Comparison of ENCODE assay signal across 8 mouse cellular contexts in the genomic region with DNA sequence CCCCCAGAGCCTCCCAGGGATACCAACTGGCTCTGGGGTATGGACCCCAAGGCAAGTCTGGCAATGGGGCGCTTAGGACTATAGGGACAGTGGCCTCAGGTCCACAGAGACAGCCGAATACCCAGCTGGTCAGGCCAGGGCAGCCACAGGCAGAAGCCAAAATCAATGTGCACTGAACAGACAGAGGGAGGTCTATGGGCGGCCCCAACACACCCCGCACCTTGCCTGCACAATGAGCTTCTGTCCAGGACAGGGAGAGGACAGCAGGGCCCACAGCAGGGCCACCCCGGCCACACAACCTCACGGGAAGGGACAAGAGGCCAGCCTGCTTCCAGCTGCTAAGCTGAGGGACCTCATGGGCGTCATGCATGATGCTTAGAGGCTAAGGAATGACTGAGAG. TPM values are rescaled to one million over a fixed set of nuclear protein-coding genes. Genes with fewer than 3 reads are reported as not detected.
A peak's percentile ranks its signal among the peaks of the same experiment; 100 is the strongest.
DNase-seq lines count a peak whose midpoint lies in the region; ATAC-seq and TF ChIP-seq lines count a peak whose summit lies in the region.

No protein-coding gene starts in this region.

- no peak overlapping the region for H3K9ac ChIP-seq in kidney, embryonic 14.5 days (ENCODE audit: low read depth, low read length)
- no peak overlapping the region for H3K9ac ChIP-seq in intestine, postnatal 0 days (ENCODE audit: low read depth, low read length)

- no peak overlapping the region for H3K4me3 ChIP-seq in kidney, embryonic 14.5 days (ENCODE audit: low read length)
- H3K4me3 ChIP-seq in kidney, adult 2 months (ENCODE audit: insufficient read depth, low read depth, low read length) = no peak overlapping the region
- H3K4me3 ChIP-seq in intestine, postnatal 0 days (ENCODE audit: low read depth, low read length) = no peak overlapping the region

- peaks cover 91% of the 10 kb centered on the region for H3K27me3 ChIP-seq in kidney, embryonic 14.5 days (ENCODE audit: control insufficient read depth, insufficient read depth, low read length)
- no peaks in the 10 kb centered on the region for H3K27me3 ChIP-seq in kidney, adult 2 months (replicated peaks; ENCODE audit: control insufficient read depth, insufficient read depth, low read length)
- peaks cover 46% of the 10 kb centered on the region for H3K27me3 ChIP-seq in intestine, postnatal 0 days (replicated peaks; ENCODE audit: control insufficient read depth, insufficient read depth, low read length)

- no peak for ATAC-seq in kidney, embryonic 14.5 days (ENCODE audit: low FRiP score, low TSS enrichment)
- no peak for ATAC-seq in intestine, postnatal 0 days
- ATAC-seq in erythroblast, adult 5-6 weeks (replicated peaks; ENCODE audit: low FRiP score, poor library complexity, severe bottlenecking) = no peak

- no peak for TF ChIP-seq CTCF in kidney, adult 2 months (conservative IDR thresholded peaks at IDR 0.05; ENCODE audit: insufficient read depth, insufficient read length, low read depth, low read length)
- TF ChIP-seq CTCF in brain, embryonic 14.5 days (IDR thresholded peaks at IDR 0.05; ENCODE audit: borderline replicate concordance, extremely low read depth, insufficient read depth, insufficient read length) = no peak
- TF ChIP-seq CTCF in intestine, postnatal 0 days (IDR thresholded peaks at IDR 0.05; ENCODE audit: low read depth) = no peak

- peak overlapping the region; percentile 24; the same call in 1 of the 2 replicates for H3K27ac ChIP-seq in kidney, embryonic 14.5 days (ENCODE audit: low read depth, low read length)
- H3K27ac ChIP-seq in kidney, adult 2 months (ENCODE audit: insufficient read depth, low read depth, low read length) = no peak overlapping the region
- H3K27ac ChIP-seq in intestine, postnatal 0 days (ENCODE audit: low read depth, low read length) = no peak overlapping the region; the same call in 1 of the 2 replicates

- 60% methylated on average over 7 of the region's 7 CpGs for WGBS in kidney, embryonic 14.5 days
- WGBS in kidney, adult 2 months = 76% methylated on average over 7 of the region's 7 CpGs
- 45% methylated on average over 7 of the region's 7 CpGs for WGBS in intestine, postnatal 0 days

- 0 out of 2 replicates have a peak, but pooled peaks cover 3% of the 10 kb centered on the region for H3K4me1 ChIP-seq in kidney, embryonic 14.5 days (ENCODE audit: control insufficient read depth, insufficient read depth, low read length)
- H3K4me1 ChIP-seq in kidney, adult 2 months (ENCODE audit: control insufficient read depth, insufficient read depth, low read length) = peaks cover 6% of the 10 kb centered on the region; the same call in 1 of the 2 replicates
- H3K4me1 ChIP-seq in intestine, postnatal 0 days (replicated peaks; ENCODE audit: control insufficient read depth, insufficient read depth, low read length) = no peaks in the 10 kb centered on the region

- no peaks in the 10 kb centered on the region for H3K9me3 ChIP-seq in kidney, embryonic 14.5 days (ENCODE audit: control insufficient read depth, low read length)
- H3K9me3 ChIP-seq in intestine, postnatal 0 days (ENCODE audit: control insufficient read depth) = no peaks in the 10 kb centered on the region

- DNase-seq in kidney, adult 2 months = no peak
- peak; percentile 61 for DNase-seq in brain, embryonic 14.5 days (ENCODE audit: low read depth)
- DNase-seq in fibroblast of lung, adult 2 months (ENCODE audit: low read depth) = peak; percentile 20
- no peak for DNase-seq in spleen, postnatal 10 days (ENCODE audit: low spot score in 2 of 2)
- no peak for DNase-seq in right cerebral cortex, postnatal 4 days

- TF ChIP-seq POLR2A in kidney, adult 2 months (IDR thresholded peaks at IDR 0.05; ENCODE audit: low read depth, low read length) = no peak
- no peak for TF ChIP-seq POLR2A in brain, embryonic 14.5 days (IDR thresholded peaks at IDR 0.05; ENCODE audit: borderline replicate concordance, extremely low read depth, insufficient read depth, insufficient read length, poor library complexity, severe bottlenecking)

- no peaks in the 10 kb centered on the region for H3K36me3 ChIP-seq in kidney, embryonic 14.5 days (ENCODE audit: control insufficient read depth, insufficient read depth, low read length)
- H3K36me3 ChIP-seq in kidney, adult 2 months (ENCODE audit: control insufficient read depth, insufficient read depth, low read length) = no peaks in the 10 kb centered on the region
- 0 out of 2 replicates have a peak, but pooled peaks cover 5% of the 10 kb centered on the region for H3K36me3 ChIP-seq in intestine, postnatal 0 days (ENCODE audit: control insufficient read depth, insufficient read depth)

- H3K4me2 ChIP-seq in kidney, embryonic 14.5 days (replicated peaks; ENCODE audit: low read depth, low read length) = no peak overlapping the region
- peak overlapping the region; percentile 17; the same call in 1 of the 2 replicates for H3K4me2 ChIP-seq in intestine, postnatal 0 days (replicated peaks; ENCODE audit: low read depth)

RNA-seq across cellular contexts. Expression of a gene that starts 5.7 kb away (rescaled TPM):
- 9.4 and 10.9 TPM in 2 replicates for polyA plus RNA-seq in kidney, embryonic 14.5 days (2014; fragmentation: Nextera tagmentation; extraction: Ambion mirVana)
- 17.7 and 22.1 TPM in 2 replicates for polyA plus RNA-seq in kidney, adult 2 months (2012; rRNA removed)
- 34.0 and 46.8 TPM in 2 replicates for polyA plus RNA-seq in brain, embryonic 14.5 days (2012; rRNA removed)
- 11.2 and 12.0 TPM in 2 replicates for polyA plus RNA-seq in intestine, postnatal 0 days (2015; fragmentation: Nextera tagmentation; extraction: Ambion mirVana)
- total RNA-seq in erythroblast, adult 5-6 weeks (2015; ENCODE audit: low replicate concordance) = 19.0 and 24.5 TPM in 2 replicates
- 7.9 and 14.1 TPM in 2 replicates for total RNA-seq in erythroblast, adult 5-6 weeks (2017; ENCODE audit: low replicate concordance)

RNA-seq across cellular contexts. Expression of a gene that starts 28.1 kb away (rescaled TPM):
- polyA plus RNA-seq in kidney, embryonic 14.5 days (2014; fragmentation: Nextera tagmentation; extraction: Ambion mirVana) = 5.9 and 6.0 TPM in 2 replicates
- 4.4 and 4.5 TPM in 2 replicates for polyA plus RNA-seq in kidney, adult 2 months (2012; rRNA removed)
- 8.0 and 8.9 TPM in 2 replicates for polyA plus RNA-seq in brain, embryonic 14.5 days (2012; rRNA removed)
- polyA plus RNA-seq in intestine, postnatal 0 days (2015; fragmentation: Nextera tagmentation; extraction: Ambion mirVana) = 1.9 and 2.2 TPM in 2 replicates
- 2.3 TPM in 1 of 2 replicates, not detected in the other for total RNA-seq in erythroblast, adult 5-6 weeks (2015; ENCODE audit: low replicate concordance)
- 2.3 and 3.9 TPM in 2 replicates for total RNA-seq in erythroblast, adult 5-6 weeks (2017; ENCODE audit: low replicate concordance)

RNA-seq across cellular contexts. Expression of a gene that starts 36.8 kb away (rescaled TPM):
- 49.2 and 54.2 TPM in 2 replicates for polyA plus RNA-seq in kidney, embryonic 14.5 days (2014; fragmentation: Nextera tagmentation; extraction: Ambion mirVana)
- 24.2 and 41.0 TPM in 2 replicates for polyA plus RNA-seq in kidney, adult 2 months (2012; rRNA removed)
- 30.1 and 39.2 TPM in 2 replicates for polyA plus RNA-seq in brain, embryonic 14.5 days (2012; rRNA removed)
- 36.3 and 37.6 TPM in 2 replicates for polyA plus RNA-seq in intestine, postnatal 0 days (2015; fragmentation: Nextera tagmentation; extraction: Ambion mirVana)
- total RNA-seq in erythroblast, adult 5-6 weeks (2015; ENCODE audit: low replicate concordance) = 4.4 and 5.9 TPM in 2 replicates
- total RNA-seq in erythroblast, adult 5-6 weeks (2017; ENCODE audit: low replicate concordance) = 7.4 and 7.7 TPM in 2 replicates

RNA-seq across cellular contexts. Expression of a gene that starts 46.0 kb away (rescaled TPM):
- 124 and 125 TPM in 2 replicates for polyA plus RNA-seq in kidney, embryonic 14.5 days (2014; fragmentation: Nextera tagmentation; extraction: Ambion mirVana)
- polyA plus RNA-seq in kidney, adult 2 months (2012; rRNA removed) = 73.0 TPM in 2 replicates
- polyA plus RNA-seq in brain, embryonic 14.5 days (2012; rRNA removed) = 63.7 and 66.0 TPM in 2 replicates
- 67.8 and 74.2 TPM in 2 replicates for polyA plus RNA-seq in intestine, postnatal 0 days (2015; fragmentation: Nextera tagmentation; extraction: Ambion mirVana)
- total RNA-seq in erythroblast, adult 5-6 weeks (2015; ENCODE audit: low replicate concordance) = 379 and 406 TPM in 2 replicates
- total RNA-seq in erythroblast, adult 5-6 weeks (2017; ENCODE audit: low replicate concordance) = 572 and 669 TPM in 2 replicates

RNA-seq across cellular contexts. Expression of a gene that starts 52.2 kb away (rescaled TPM):
- 758 and 944 TPM in 2 replicates for polyA plus RNA-seq in kidney, embryonic 14.5 days (2014; fragmentation: Nextera tagmentation; extraction: Ambion mirVana)
- 316 and 337 TPM in 2 replicates for polyA plus RNA-seq in kidney, adult 2 months (2012; rRNA removed)
- polyA plus RNA-seq in brain, embryonic 14.5 days (2012; rRNA removed) = 374 and 466 TPM in 2 replicates
- 474 and 507 TPM in 2 replicates for polyA plus RNA-seq in intestine, postnatal 0 days (2015; fragmentation: Nextera tagmentation; extraction: Ambion mirVana)
- 255 and 289 TPM in 2 replicates for total RNA-seq in erythroblast, adult 5-6 weeks (2015; ENCODE audit: low replicate concordance)
- 800 and 908 TPM in 2 replicates for total RNA-seq in erythroblast, adult 5-6 weeks (2017; ENCODE audit: low replicate concordance)

Comparison
In these comparisons a context has a peak if more than half of its experiments do, and no peak if none do; other contexts are left out.
1. DNase-seq: peak in brain, embryonic 14.5 days (single experiment) and fibroblast of lung, adult 2 months (single experiment); none in kidney, adult 2 months (single experiment), spleen, postnatal 10 days (0 of 2) and right cerebral cortex, postnatal 4 days (single experiment).